28 mouse cellular contexts compared by ENCODE assay signal in the genomic region with DNA sequence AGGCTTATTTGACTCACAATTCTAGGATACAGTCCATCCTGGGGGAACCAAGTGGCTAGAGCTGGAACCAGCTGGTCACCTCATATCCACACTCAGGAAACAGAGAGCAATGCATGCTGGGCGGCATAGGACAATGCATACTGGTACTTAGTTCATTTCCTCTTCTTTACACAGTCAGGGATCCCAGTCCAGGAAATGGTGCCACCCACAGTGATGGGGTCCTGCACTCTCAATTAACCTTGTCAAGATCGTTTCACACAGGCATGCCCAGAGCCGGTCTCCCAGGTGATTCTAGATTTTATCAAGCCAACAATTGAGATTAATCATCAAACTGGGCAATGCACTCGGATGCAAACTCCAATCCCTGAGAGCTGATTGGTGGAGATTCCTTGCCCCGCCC.
A peak's percentile ranks its signal among the peaks of the same experiment; 100 is the strongest.
DNase-seq lines count a peak whose midpoint lies in the region; ATAC-seq and TF ChIP-seq lines count a peak whose summit lies in the region.
"Had no signal": no experiment of that assay in that cellular context is flagged by ENCODE, and none has a peak within 500 bp of the region (broad histone marks: within the 10 kb centered on the region; RNA-seq: fewer than 3 reads in every experiment).

No protein-coding gene starts in this region.

- no peak for ATAC-seq in liver, embryonic 11.5 days (replicated peaks; ENCODE audit: low FRiP score)
- ATAC-seq: forebrain, embryonic 14.5 days; intestine, postnatal 0 days; liver, embryonic 12.5 days; liver, postnatal 0 days; Patski had no signal

- H3K4me3 ChIP-seq in liver, embryonic 11.5 days (ENCODE audit: low read depth, low read length): no peak overlapping the region
- H3K4me3 ChIP-seq in ES-E14 (ENCODE audit: insufficient read depth in 1 of 2, low read depth in 1 of 2, low read length in 2 of 2, poor library complexity in 1 of 2, severe bottlenecking in 1 of 2): peak overlapping the region in 1 of 2 experiments; percentile 22; a peak in 1 of 4 replicates
- H3K4me3 ChIP-seq: embryonic facial prominence, embryonic 12.5 days; hindbrain, embryonic 13.5 days; limb, embryonic 12.5 days; liver, embryonic 12.5 days; midbrain, embryonic 12.5 days; myocyte; neural tube, embryonic 13.5 days had no signal

- no peaks in the 10 kb centered on the region for H3K36me3 ChIP-seq in liver, embryonic 11.5 days (ENCODE audit: control insufficient read depth, insufficient read depth, low read length)
- no peaks in the 10 kb centered on the region for H3K36me3 ChIP-seq in ES-E14 (ENCODE audit: control insufficient read depth, insufficient read depth, low read length, poor library complexity, severe bottlenecking)
- H3K36me3 ChIP-seq: embryonic facial prominence, embryonic 12.5 days; hindbrain, embryonic 13.5 days; limb, embryonic 12.5 days; liver, embryonic 12.5 days; midbrain, embryonic 12.5 days; neural tube, embryonic 13.5 days had no signal

- WGBS in liver, embryonic 11.5 days: 70% methylated on average over 5 of the region's 5 CpGs

- no peaks in the 10 kb centered on the region for H3K4me1 ChIP-seq in liver, embryonic 11.5 days (replicated peaks; ENCODE audit: control insufficient read depth, insufficient read depth, low read length)
- H3K4me1 ChIP-seq in ES-E14 (ENCODE audit: control insufficient read depth in 2 of 2, insufficient read depth in 2 of 2, low read length in 2 of 2, poor library complexity in 1 of 2): no peaks in the 10 kb centered on the region; a peak in 1 of 4 replicates
- H3K4me1 ChIP-seq: embryonic facial prominence, embryonic 12.5 days; hindbrain, embryonic 13.5 days; limb, embryonic 12.5 days; liver, embryonic 12.5 days; midbrain, embryonic 12.5 days; neural tube, embryonic 13.5 days had no signal

- H3K9me3 ChIP-seq in liver, embryonic 11.5 days (ENCODE audit: control insufficient read depth, low read length): no peaks in the 10 kb centered on the region
- no peaks in the 10 kb centered on the region for H3K9me3 ChIP-seq in ES-E14 (ENCODE audit: control insufficient read depth, insufficient read depth, low read depth, low read length)
- H3K9me3 ChIP-seq: embryonic facial prominence, embryonic 12.5 days; hindbrain, embryonic 13.5 days; limb, embryonic 12.5 days; liver, embryonic 12.5 days; midbrain, embryonic 12.5 days; neural tube, embryonic 13.5 days had no signal

- no peaks in the 10 kb centered on the region for H3K27me3 ChIP-seq in liver, embryonic 11.5 days (replicated peaks; ENCODE audit: control insufficient read depth, insufficient read depth, low read length)
- H3K27me3 ChIP-seq: embryonic facial prominence, embryonic 12.5 days; hindbrain, embryonic 13.5 days; liver, embryonic 12.5 days; midbrain, embryonic 12.5 days; neural tube, embryonic 13.5 days had no signal

- H3K27ac ChIP-seq in liver, embryonic 11.5 days (ENCODE audit: low read depth, low read length): no peak overlapping the region
- no peak overlapping the region for H3K27ac ChIP-seq in ES-E14 (ENCODE audit: insufficient read depth, low read depth, low read length, poor library complexity, severe bottlenecking)
- H3K27ac ChIP-seq: embryonic facial prominence, embryonic 12.5 days; hindbrain, embryonic 13.5 days; limb, embryonic 12.5 days; liver, embryonic 12.5 days; midbrain, embryonic 12.5 days; neural tube, embryonic 13.5 days had no signal

- H3K9ac ChIP-seq in liver, embryonic 11.5 days (ENCODE audit: low read depth, low read length): no peak overlapping the region
- no peak overlapping the region for H3K9ac ChIP-seq in ES-E14 (ENCODE audit: insufficient read depth, low read depth, low read length, poor library complexity, severe bottlenecking)
- H3K9ac ChIP-seq: embryonic facial prominence, embryonic 12.5 days; hindbrain, embryonic 13.5 days; limb, embryonic 12.5 days; liver, embryonic 12.5 days; liver, postnatal 0 days; midbrain, embryonic 12.5 days; neural tube, embryonic 13.5 days had no signal

- DNase-seq in liver, embryonic 11.5 days (ENCODE audit: low spot score): peak; percentile 21
- DNase-seq in liver (no peak), ES-E14 (ENCODE audit: low read depth, low spot score) (peak; percentile 40)
- DNase-seq in kidney, adult 9 months: peak; percentile 31
- peak; percentile 14 to 29 for DNase-seq in kidney, postnatal 4 days
- no peak for DNase-seq in adrenal gland, adult 18-20 months (ENCODE audit: low spot score in 2 of 2)
- no peak for DNase-seq in frontal cortex, postnatal 14 days (ENCODE audit: low spot score in 2 of 2)
- DNase-seq: adrenal gland, adult 8-10 months; B cell, adult 2 months; cerebellum, adult 8-10 months; cerebellum, postnatal 25 days; gastrocnemius, postnatal 25 days; heart, adult 18-20 months; heart, postnatal 4 days; liver, postnatal 0 days; lung, postnatal 36 days; thymus, postnatal 14 days had no signal

- no peak overlapping the region for H3K4me2 ChIP-seq in liver, embryonic 11.5 days
- H3K4me2 ChIP-seq: embryonic facial prominence, embryonic 12.5 days; heart, embryonic 11.5 days; hindbrain, embryonic 13.5 days; limb, embryonic 12.5 days; liver, embryonic 12.5 days; midbrain, embryonic 12.5 days; neural tube, embryonic 13.5 days had no signal

- in situ Hi-C loops in ES-E14 (cut with MboI; ENCODE audit: low sequenced_read_pairs in 2 of 2, unreplicated experiment in 2 of 2): no loop called here

TF ChIP-seq in ES-E14, 5 proteins besides CTCF, POLR2A, EP300 and RAD21:
- TF ChIP-seq MAFK (IDR thresholded peaks at IDR 0.05; ENCODE audit: insufficient read depth, low read depth, low read length): no peak
- no peak for TF ChIP-seq HCFC1 (IDR thresholded peaks at IDR 0.05; ENCODE audit: borderline replicate concordance, insufficient read depth, low read length)
- no peak for TF ChIP-seq ZNF384 (IDR thresholded peaks at IDR 0.05; ENCODE audit: low read depth, low read length)
- no peak for TF ChIP-seq ZC3H11A (IDR thresholded peaks at IDR 0.05; ENCODE audit: borderline replicate concordance, low read depth, low read length)
- TF ChIP-seq CHD2 (IDR thresholded peaks at IDR 0.05; ENCODE audit: low read depth, low read length): no peak

Comparison
In these comparisons a context has a peak if more than half of its experiments do, and no peak if none do; other contexts are left out.
1. DNase-seq: peak in liver, embryonic 11.5 days (single experiment), ES-E14 (single experiment), kidney, adult 9 months (single experiment) and kidney, postnatal 4 days (2 of 2); none in liver (single experiment), adrenal gland, adult 18-20 months (0 of 2) and frontal cortex, postnatal 14 days (0 of 2).